Mouse (Mus musculus) lung, adult 2 months (tissue): ENCODE measurements at regions not wholly inside any gene's neighbourhood (a gene's known extent, or its start where the extent isn't known, plus 50 kb on each side); places are given as distances from the start of the nearest gene placed in this dataset.

ENCODE experiments used
- CTCF ChIP-seq: fragments of 200-500 bp; IDR thresholded peaks from 2 replicates; pipeline ENCODE4 v1.5.1; 2011; ENCODE audit warnings: mild to moderate bottlenecking, low read length, control low read depth; ENCODE audit not compliant: insufficient read depth
- POLR2A ChIP-seq: fragments of 200-500 bp; IDR thresholded peaks from 2 replicates; pipeline ENCODE4 v1.6.1; 2011; ENCODE audit warnings: low read depth, mild to moderate bottlenecking, control low read depth, low read length, borderline replicate concordance; ENCODE audit errors: extremely low read depth

- TF ChIP-seq POLR2A (no peak), CTCF (no peak)
These were observed 232.4 kb upstream of the Adamts16 start for GRCm38 (mm10) chr13:71074012-71074411.
